Mouse (Mus musculus): Measurements from ENCODE around the gene Gnb1l. TPM values are rescaled to one million over a fixed set of nuclear protein-coding genes. Genes with fewer than 3 reads are reported as not detected.

Gene Gnb1l
- polyA plus RNA-seq, 1 experiment from 2014 or later = 18.4 TPM

DNA sequence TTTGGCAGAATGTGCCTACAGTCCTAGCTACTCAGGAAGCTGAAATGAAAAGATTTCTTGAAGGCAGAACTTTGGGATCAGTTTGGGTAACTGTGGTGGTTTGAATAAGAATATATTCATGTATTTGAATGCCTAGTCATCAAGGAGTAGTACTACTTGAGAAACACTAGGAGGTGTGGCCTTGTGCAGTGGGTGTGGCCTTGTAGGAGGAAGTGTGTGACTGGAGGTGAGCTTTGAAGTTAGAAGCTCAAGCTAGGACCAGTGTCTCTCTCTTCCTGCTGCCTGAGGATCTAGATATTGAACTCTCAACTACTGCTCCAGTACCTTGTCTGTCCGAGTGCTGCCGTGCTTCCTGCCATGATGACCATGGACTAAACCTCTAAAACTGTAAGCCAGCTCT, 12.4 kb upstream of the Gnb1l start:
- WGBS = 90% methylated on average over 2 of the region's 2 CpGs
- Histone ChIP-seq H3K36me3 (no peaks in the 10 kb centered on the region), H3K9me3 (replicated peaks) (no peaks in the 10 kb centered on the region), H3K4me3 (no peak overlapping the region), H3K27ac (no peak overlapping the region), H3K27me3 (ENCODE audit: low read depth, poor library complexity, severe bottlenecking) (no peaks in the 10 kb centered on the region), H3K4me1 (0 out of 2 replicates have a peak, but pooled peaks cover 8% of the 10 kb centered on the region)
- DNase-seq (ENCODE audit: low spot score) = no peak

GRCm38 (mm10) chr16:18490281-18490680, 8.2 kb upstream of the Gnb1l start:
- Histone ChIP-seq H3K36me3 (no peaks in the 10 kb centered on the region), H3K4me3 (no peak overlapping the region), H3K27ac (no peak overlapping the region), H3K4me1 (no peaks in the 10 kb centered on the region), H3K9me3 (replicated peaks) (no peaks in the 10 kb centered on the region), H3K27me3 (ENCODE audit: low read depth, poor library complexity, severe bottlenecking) (no peaks in the 10 kb centered on the region)
- no peak for DNase-seq (ENCODE audit: low spot score)
- WGBS = 98% methylated on average over 3 of the region's 3 CpGs

GRCm38 (mm10) chr16:18490894-18491293, 7.6 kb upstream of the Gnb1l start:
- WGBS = 53% methylated on average over 1 of the region's 1 CpGs
- no peak overlapping the region for H3K4me3 ChIP-seq
- no peaks in the 10 kb centered on the region for H3K36me3 ChIP-seq
- no peaks in the 10 kb centered on the region for H3K4me1 ChIP-seq
- H3K27me3 ChIP-seq (ENCODE audit: low read depth, poor library complexity, severe bottlenecking) = no peaks in the 10 kb centered on the region
- no peaks in the 10 kb centered on the region for H3K9me3 ChIP-seq (replicated peaks)
- no peak overlapping the region for H3K27ac ChIP-seq
- DNase-seq (ENCODE audit: low spot score) = no peak

DNA sequence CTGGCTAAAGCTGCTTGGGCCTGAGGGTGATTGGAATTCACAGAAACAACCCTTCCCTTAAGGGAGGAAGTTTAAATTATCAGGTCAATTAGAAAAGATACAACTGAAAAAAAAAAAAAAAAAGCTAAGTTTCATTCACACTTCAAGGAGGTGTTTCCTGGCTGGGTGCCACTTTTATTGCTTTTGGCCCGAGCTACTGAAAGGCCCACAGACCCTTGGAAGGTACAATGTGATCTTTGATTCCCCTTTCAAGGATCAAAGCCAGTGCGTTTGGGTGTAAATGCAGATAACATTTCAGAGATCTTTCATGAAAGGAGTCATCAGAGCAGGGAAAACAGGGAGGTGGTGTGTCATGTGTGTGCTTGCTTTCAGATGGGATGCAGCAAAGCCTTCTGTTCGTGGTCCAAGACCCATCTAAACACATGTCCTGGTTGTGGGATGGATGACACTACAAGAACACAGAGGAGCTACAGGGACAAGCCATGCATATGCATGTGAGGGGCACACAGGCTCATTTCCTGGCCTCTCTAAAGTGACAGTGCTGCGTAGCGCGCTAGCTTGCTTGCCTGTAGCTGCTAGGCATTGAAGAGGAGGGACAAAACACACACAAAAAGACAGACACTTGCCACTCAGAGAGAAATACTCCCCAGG, 523 bp upstream of the Gnb1l start:
- WGBS = 11% methylated on average over 6 of the region's 6 CpGs
- Histone ChIP-seq H3K27ac (peak overlapping the region; percentile 89), H3K9me3 (replicated peaks) (no peaks in the 10 kb centered on the region)

GRCm38 (mm10) chr16:18498996-18499395, 483 bp downstream of the Gnb1l start:
- DNase-seq (ENCODE audit: low spot score) = no peak
- under 1% methylated on average over 24 of the region's 24 CpGs for WGBS
- Histone ChIP-seq H3K27me3 (ENCODE audit: low read depth, poor library complexity, severe bottlenecking) (no peaks in the 10 kb centered on the region), H3K4me3 (peak overlapping the region; percentile 83), H3K36me3 (peaks cover 38% of the 10 kb centered on the region), H3K27ac (peak overlapping the region; percentile 89), H3K9me3 (replicated peaks) (no peaks in the 10 kb centered on the region), H3K4me1 (peaks cover 23% of the 10 kb centered on the region)

More for the DNA sequence above, 523 bp upstream of the Gnb1l start:
- H3K4me3 ChIP-seq = peak overlapping the region; percentile 83
- H3K36me3 ChIP-seq = peaks cover 28% of the 10 kb centered on the region
- peaks cover 23% of the 10 kb centered on the region for H3K4me1 ChIP-seq
- no peak for DNase-seq (ENCODE audit: low spot score)
- H3K27me3 ChIP-seq (ENCODE audit: low read depth, poor library complexity, severe bottlenecking) = no peaks in the 10 kb centered on the region

DNA sequence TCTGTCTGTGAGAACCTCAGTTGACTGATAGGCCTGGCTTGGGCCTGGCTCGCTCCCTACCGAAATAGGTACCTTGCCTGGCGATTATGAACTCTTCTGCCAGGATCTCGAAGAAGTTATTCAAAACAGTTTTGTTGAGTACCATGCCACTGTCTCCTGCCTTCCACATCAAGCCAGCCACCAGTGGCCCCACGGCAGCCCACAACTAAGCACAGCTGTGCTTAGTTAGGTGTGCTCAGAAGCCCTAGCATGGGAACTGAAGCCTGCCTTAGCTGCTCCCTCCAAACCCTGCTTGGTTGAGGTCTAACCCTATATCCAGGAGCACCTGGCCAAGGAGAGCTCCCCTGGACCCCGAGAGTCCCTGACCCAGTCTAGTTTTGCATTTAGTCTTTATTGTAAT, 3.0 kb downstream of the Gnb1l start:
- DNase-seq (ENCODE audit: low spot score) = no peak
- no peaks in the 10 kb centered on the region for H3K27me3 ChIP-seq (ENCODE audit: low read depth, poor library complexity, severe bottlenecking)
- H3K27ac ChIP-seq = no peak overlapping the region
- H3K4me3 ChIP-seq = no peak overlapping the region
- H3K36me3 ChIP-seq = peaks cover 44% of the 10 kb centered on the region
- 95% methylated on average over 6 of the region's 6 CpGs for WGBS
- H3K4me1 ChIP-seq = peaks cover 23% of the 10 kb centered on the region
- H3K9me3 ChIP-seq (replicated peaks) = no peaks in the 10 kb centered on the region

DNA sequence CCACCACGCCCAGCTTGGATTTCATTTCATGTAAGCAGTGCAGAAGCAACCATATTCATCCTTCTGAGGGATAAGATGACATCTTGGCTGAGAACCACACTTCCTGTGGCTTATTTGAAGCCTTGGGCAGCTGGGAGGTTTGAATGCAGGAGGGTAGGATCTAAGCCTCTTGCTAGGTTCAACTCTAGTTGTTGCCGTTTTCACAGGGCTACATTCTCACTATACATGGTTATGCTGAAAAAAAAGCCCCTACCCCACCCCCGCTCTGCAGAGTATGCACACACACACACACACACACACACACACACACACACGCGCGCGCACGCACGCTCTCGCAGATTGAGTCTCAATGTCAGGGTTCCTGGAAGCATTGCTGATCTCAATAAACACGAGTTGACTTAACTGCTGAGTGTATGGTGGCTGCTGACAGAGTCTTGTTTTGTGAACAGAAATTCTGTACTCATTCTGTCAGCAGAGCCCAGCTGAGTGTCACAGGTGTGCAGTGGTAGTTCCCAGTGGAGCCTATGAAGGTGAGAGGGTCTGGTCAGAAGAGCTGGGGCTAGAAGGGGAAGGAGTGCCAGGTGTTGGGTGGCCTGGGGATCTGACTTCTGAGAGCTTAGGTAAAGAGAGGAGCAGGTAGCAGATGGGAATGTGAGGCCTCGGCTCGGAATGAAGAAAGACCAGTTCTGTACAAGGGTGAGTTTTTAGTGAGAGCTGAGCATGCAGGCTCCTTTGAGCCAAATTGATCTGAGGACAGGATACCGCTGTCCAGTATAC, 5.2 kb downstream of the Gnb1l start:
- peaks cover 10% of the 10 kb centered on the region; the same call in 1 of the 2 replicates for H3K27me3 ChIP-seq (ENCODE audit: low read depth, poor library complexity, severe bottlenecking)
- no peak overlapping the region for H3K4me3 ChIP-seq
- no peak overlapping the region for H3K27ac ChIP-seq
- H3K4me1 ChIP-seq = peaks cover 27% of the 10 kb centered on the region
- H3K36me3 ChIP-seq = peaks cover 44% of the 10 kb centered on the region
- DNase-seq (ENCODE audit: low spot score) = no peak
- no peaks in the 10 kb centered on the region for H3K9me3 ChIP-seq (replicated peaks)
- 90% methylated on average over 14 of the region's 14 CpGs for WGBS

- no peak overlapping the region for H3K27ac ChIP-seq
- peaks cover 23% of the 10 kb centered on the region for H3K4me1 ChIP-seq
Measured at GRCm38 (mm10) chr16:18506524-18507199, 8.1 kb downstream of the Gnb1l start.

DNA sequence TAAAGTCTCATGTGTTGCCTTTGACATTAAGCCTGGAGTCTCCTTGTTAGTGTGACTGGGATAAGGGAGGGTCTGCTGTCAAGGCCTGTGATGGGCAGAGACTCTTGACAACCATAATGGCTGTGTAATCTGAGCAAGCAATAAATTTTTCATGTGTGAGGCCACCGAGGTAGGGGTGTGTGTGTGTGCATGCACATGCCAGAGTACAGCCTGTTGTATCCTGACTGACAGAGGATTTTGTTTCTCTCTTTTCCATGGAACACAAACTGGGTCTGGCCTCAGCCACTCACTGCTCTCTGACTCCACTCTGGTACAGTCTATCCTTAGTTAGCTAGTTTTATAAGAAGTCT, 8.7 kb downstream of the Gnb1l start:
- Histone ChIP-seq H3K4me1 (peaks cover 23% of the 10 kb centered on the region), H3K27ac (no peak overlapping the region), H3K27me3 (ENCODE audit: low read depth, poor library complexity, severe bottlenecking) (peaks cover 19% of the 10 kb centered on the region; the same call in 1 of the 2 replicates), H3K36me3 (peaks cover 23% of the 10 kb centered on the region), H3K9me3 (replicated peaks) (no peaks in the 10 kb centered on the region), H3K4me3 (no peak overlapping the region)
- no peak for DNase-seq (ENCODE audit: low spot score)
- WGBS = 55% methylated on average over 1 of the region's 1 CpGs

More at GRCm38 (mm10) chr16:18506524-18507199, 8.1 kb downstream of the Gnb1l start:
- peaks cover 28% of the 10 kb centered on the region for H3K36me3 ChIP-seq
- DNase-seq (ENCODE audit: low spot score) = no peak
- WGBS = 93% methylated on average over 3 of the region's 3 CpGs
- peaks cover 19% of the 10 kb centered on the region; the same call in 1 of the 2 replicates for H3K27me3 ChIP-seq (ENCODE audit: low read depth, poor library complexity, severe bottlenecking)
- H3K9me3 ChIP-seq (replicated peaks) = no peaks in the 10 kb centered on the region
- no peak overlapping the region for H3K4me3 ChIP-seq

DNA sequence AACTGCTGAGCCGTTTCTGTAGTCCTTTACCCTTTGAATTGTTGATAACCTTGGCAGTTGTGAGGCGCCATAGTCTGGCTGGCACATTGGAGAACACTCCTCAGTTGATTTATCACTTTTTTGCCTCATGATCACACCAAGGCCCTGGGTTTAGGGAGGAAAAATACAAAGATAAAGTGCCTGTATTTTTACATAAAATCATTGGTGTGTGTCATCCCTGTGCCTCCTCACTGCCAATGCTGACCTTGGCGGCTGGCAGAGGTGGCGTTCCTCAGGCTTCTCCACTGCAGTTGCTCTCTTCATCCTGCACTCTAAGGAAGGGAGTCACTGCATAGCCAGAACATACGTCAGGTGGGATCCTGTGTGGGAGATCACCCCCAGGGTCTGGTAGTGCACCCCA, 13.2 kb downstream of the Gnb1l start:
- H3K4me3 ChIP-seq = no peak overlapping the region
- WGBS = 90% methylated on average over 5 of the region's 5 CpGs

GRCm38 (mm10) chr16:18513508-18513907, 15.0 kb downstream of the Gnb1l start:
- DNase-seq (ENCODE audit: low spot score) = no peak
- Histone ChIP-seq H3K27me3 (ENCODE audit: low read depth, poor library complexity, severe bottlenecking) (peaks cover 10% of the 10 kb centered on the region; the same call in 1 of the 2 replicates), H3K9me3 (replicated peaks) (no peaks in the 10 kb centered on the region), H3K27ac (no peak overlapping the region), H3K4me3 (no peak overlapping the region), H3K36me3 (no peaks in the 10 kb centered on the region), H3K4me1 (peaks cover 13% of the 10 kb centered on the region)
- WGBS = 84% methylated on average over 6 of the region's 6 CpGs

More for the DNA sequence above, 13.2 kb downstream of the Gnb1l start:
- Histone ChIP-seq H3K36me3 (no peaks in the 10 kb centered on the region), H3K27ac (0 out of 2 replicates have a peak overlapping the region, but pooled peaks have one; percentile 20), H3K27me3 (ENCODE audit: low read depth, poor library complexity, severe bottlenecking) (peaks cover 19% of the 10 kb centered on the region; the same call in 1 of the 2 replicates), H3K9me3 (replicated peaks) (no peaks in the 10 kb centered on the region), H3K4me1 (peaks cover 23% of the 10 kb centered on the region)
- DNase-seq (ENCODE audit: low spot score) = no peak

GRCm38 (mm10) chr16:18518091-18518490, 19.6 kb downstream of the Gnb1l start:
- no peak overlapping the region for H3K4me3 ChIP-seq
- no peaks in the 10 kb centered on the region for H3K4me1 ChIP-seq

More at GRCm38 (mm10) chr16:18518091-18518490, 19.6 kb downstream of the Gnb1l start:
- no peak for DNase-seq (ENCODE audit: low spot score)
- H3K36me3 ChIP-seq = no peaks in the 10 kb centered on the region
- H3K9me3 ChIP-seq (replicated peaks) = no peaks in the 10 kb centered on the region
- no peak overlapping the region for H3K27ac ChIP-seq
- no peaks in the 10 kb centered on the region for H3K27me3 ChIP-seq (ENCODE audit: low read depth, poor library complexity, severe bottlenecking)

Measured in limb, embryonic 10.5 days (tissue).